In the genomic region with DNA sequence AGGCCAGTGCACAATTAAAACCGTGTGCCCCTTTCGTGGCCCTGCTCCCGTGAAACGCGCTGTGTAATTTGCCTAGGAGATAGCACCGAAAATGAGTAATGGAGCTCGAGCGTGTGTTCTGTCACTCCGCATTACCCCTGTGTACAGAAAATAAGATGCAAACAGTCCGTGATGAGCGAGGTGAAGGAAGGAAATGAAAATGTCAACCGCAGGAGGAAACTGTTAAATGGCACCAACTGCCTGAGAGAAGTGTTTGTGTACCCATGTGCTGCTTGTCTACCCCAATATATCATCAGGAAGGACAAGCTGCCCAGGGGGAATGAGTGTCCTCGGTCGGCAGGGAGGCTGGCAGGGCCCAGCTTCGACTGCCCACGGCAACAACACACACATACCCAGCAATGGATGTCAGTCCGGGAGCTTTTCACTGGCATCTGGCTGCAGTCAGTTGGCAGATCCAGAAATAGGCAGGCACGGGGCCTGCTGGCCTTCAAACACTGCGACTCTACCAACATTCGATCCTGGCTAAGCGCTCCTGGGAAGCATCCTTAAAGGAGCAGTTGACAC, we compare ENCODE assay signal across 8 mouse cellular contexts.
DNase-seq lines count a peak whose midpoint lies in the region; ATAC-seq and TF ChIP-seq lines count a peak whose summit lies in the region.

No protein-coding gene starts in this region.

- peaks cover 15% of the 10 kb centered on the region for H3K4me1 ChIP-seq in neural tube, embryonic 15.5 days

- TF ChIP-seq CTCF in brain, embryonic 14.5 days (IDR thresholded peaks at IDR 0.05; ENCODE audit: borderline replicate concordance, extremely low read depth, insufficient read depth, insufficient read length) = no peak

- no peaks in the 10 kb centered on the region for H3K36me3 ChIP-seq in neural tube, embryonic 15.5 days

- H3K27ac ChIP-seq in neural tube, embryonic 15.5 days (replicated peaks) = peak overlapping the region; percentile 60

- no peak overlapping the region for H3K4me3 ChIP-seq in neural tube, embryonic 15.5 days (replicated peaks)

- no peak for TF ChIP-seq POLR2A in brain, embryonic 14.5 days (IDR thresholded peaks at IDR 0.05; ENCODE audit: borderline replicate concordance, extremely low read depth, insufficient read depth, insufficient read length, poor library complexity, severe bottlenecking)

- DNase-seq in adrenal gland, adult (ENCODE audit: inconsistent age in 2 of 2, low spot score in 1 of 2) = peak; percentile 29 to 69
- DNase-seq in adrenal gland, adult 18-20 months (ENCODE audit: low spot score in 2 of 2) = no peak
- DNase-seq in brain, embryonic 14.5 days (ENCODE audit: low read depth) = peak; percentile 65
- peak; percentile 50 for DNase-seq in gastrocnemius, postnatal 10 days
- DNase-seq in layer of hippocampus, adult 9-11 months = peak; percentile 60
- no peak for DNase-seq in embryo, embryonic 10.5 days (ENCODE audit: low spot score)

- WGBS in neural tube, embryonic 15.5 days = 29% methylated on average over 21 of the region's 21 CpGs

- ATAC-seq in neural tube, embryonic 15.5 days (ENCODE audit: low FRiP score) = peak; percentile 68
- ATAC-seq in monocyte, adult 5-6 weeks (replicated peaks; ENCODE audit: insufficient number of reproducible peaks, low FRiP score, low TSS enrichment, poor library complexity, severe bottlenecking) = no peak

- H3K9me3 ChIP-seq in neural tube, embryonic 15.5 days (replicated peaks) = no peaks in the 10 kb centered on the region

- no peaks in the 10 kb centered on the region for H3K27me3 ChIP-seq in neural tube, embryonic 15.5 days (replicated peaks)

- peak overlapping the region; percentile 20; the same call in 1 of the 2 replicates for H3K4me2 ChIP-seq in neural tube, embryonic 15.5 days

- H3K9ac ChIP-seq in neural tube, embryonic 15.5 days (replicated peaks) = no peak overlapping the region

Comparison
In these comparisons a context has a peak if more than half of its experiments do, and no peak if none do; other contexts are left out.
1. DNase-seq: peak in adrenal gland, adult (2 of 2), brain, embryonic 14.5 days (single experiment), gastrocnemius, postnatal 10 days (single experiment) and layer of hippocampus, adult 9-11 months (single experiment); none in adrenal gland, adult 18-20 months (0 of 2) and embryo, embryonic 10.5 days (single experiment).